Mouse (Mus musculus) bone marrow macrophage, adult 2 months (primary cell): ENCODE measurements around the gene Gm20388. TPM values are rescaled to one million over a fixed set of nuclear protein-coding genes. Genes with fewer than 3 reads are reported as not detected.

Source experiments
- H3K27ac ChIP-seq: 2 replicates; pipeline ENCODE4 v1.5.1; 2012; ENCODE audit warnings: low read depth, low read length; ENCODE audit not compliant: insufficient read depth
- H3K4me1 ChIP-seq: 2 replicates; pipeline ENCODE4 v1.6.1; 2012; ENCODE audit warnings: low read length; ENCODE audit not compliant: control insufficient read depth, insufficient read depth
- H3K4me3 ChIP-seq: 2 replicates; pipeline ENCODE4 v1.5.1; 2012; ENCODE audit warnings: mild to moderate bottlenecking, low read length, moderate library complexity; ENCODE audit not compliant: insufficient read depth
- CTCF ChIP-seq: IDR thresholded peaks from 2 replicates; pipeline ENCODE4 v1.5.1; 2012; ENCODE audit warnings: low read depth, mild to moderate bottlenecking, low read length, moderate library complexity
- POLR2A ChIP-seq: IDR thresholded peaks from 2 replicates; pipeline ENCODE4 v1.6.1; 2012; ENCODE audit warnings: mild to moderate bottlenecking, low read depth, low read length, borderline replicate concordance
- polyA plus RNA-seq: library from polyadenylated mRNA; stranded (reverse); fragments of >200 nt; gene quantifications from 2 replicates; pipeline ENCODE4 v1.2.4, GENCODE M21; 2012; ENCODE audit not compliant: missing spikeins, insufficient read depth, insufficient read length

Gm20388 gene
- polyA plus RNA-seq, 1 experiment: 32.7 TPM

- Histone ChIP-seq H3K4me1 (peaks cover 20% of the 10 kb centered on the region), H3K4me3 (no peak overlapping the region), H3K27ac (no peak overlapping the region)
- no peak for TF ChIP-seq CTCF
- no peak for TF ChIP-seq POLR2A
Observed at GRCm38 (mm10) chr8:120016424-120016823, 105.8 kb downstream of the Gm20388 start.

- Histone ChIP-seq H3K27ac (no peak overlapping the region), H3K4me1 (peaks cover 20% of the 10 kb centered on the region), H3K4me3 (no peak overlapping the region)
- TF ChIP-seq CTCF: no peak
- TF ChIP-seq POLR2A: no peak
Observed at GRCm38 (mm10) chr8:120017349-120017748, 106.7 kb downstream of the Gm20388 start.

GRCm38 (mm10) chr8:120017786-120018185 lies 107.1 kb downstream of the Gm20388 start:
- no peak for TF ChIP-seq CTCF
- TF ChIP-seq POLR2A: no peak
- peaks cover 20% of the 10 kb centered on the region for H3K4me1 ChIP-seq
- H3K4me3 ChIP-seq: no peak overlapping the region
- H3K27ac ChIP-seq: no peak overlapping the region

DNA sequence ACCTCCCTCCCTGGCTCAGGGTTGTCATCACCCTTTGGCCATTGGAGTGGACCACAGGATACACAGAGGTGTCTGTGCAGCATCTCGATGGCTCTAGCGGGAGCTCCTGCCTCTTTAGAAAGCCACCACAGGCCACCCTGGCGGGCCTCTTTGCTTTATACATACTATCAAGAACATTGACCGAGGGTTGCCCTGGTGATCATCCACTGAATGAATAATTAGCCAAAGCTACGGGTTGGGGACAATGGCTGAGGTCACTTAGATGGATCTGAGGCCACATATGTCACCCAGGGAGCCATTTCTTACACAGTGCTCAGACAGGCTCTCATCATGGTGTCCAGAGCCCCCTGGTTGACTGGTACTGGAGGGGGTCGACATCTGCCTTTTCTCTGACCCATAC lies 107.7 kb downstream of the Gm20388 start:
- H3K4me1 ChIP-seq: peaks cover 20% of the 10 kb centered on the region
- H3K4me3 ChIP-seq: no peak overlapping the region
- no peak overlapping the region for H3K27ac ChIP-seq
- TF ChIP-seq CTCF: no peak
- no peak for TF ChIP-seq POLR2A

- no peak overlapping the region for H3K4me3 ChIP-seq
- H3K27ac ChIP-seq: no peak overlapping the region
- H3K4me1 ChIP-seq: peaks cover 17% of the 10 kb centered on the region
- TF ChIP-seq POLR2A: no peak
- no peak for TF ChIP-seq CTCF
Observed at GRCm38 (mm10) chr8:120019297-120019696, 108.7 kb downstream of the Gm20388 start.

DNA sequence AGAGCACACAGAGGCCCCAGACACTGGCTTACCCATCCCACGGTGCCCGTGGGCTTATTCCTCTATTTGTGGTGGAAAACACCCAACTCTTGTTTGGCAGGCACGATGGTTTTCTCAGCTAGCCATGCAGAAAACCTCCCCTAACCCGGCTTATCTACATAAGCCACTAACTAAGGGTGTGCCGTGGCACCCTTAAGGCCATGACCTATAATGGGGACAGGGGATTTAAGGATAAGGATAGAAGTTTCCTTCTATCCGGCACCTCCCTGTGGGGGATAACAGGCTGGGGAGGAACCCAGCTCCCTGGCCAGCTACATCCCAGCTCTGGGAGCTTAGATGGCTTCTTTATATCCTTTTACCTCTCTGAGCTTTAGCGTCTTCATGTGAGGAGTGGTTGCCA lies 109.7 kb downstream of the Gm20388 start:
- Histone ChIP-seq H3K27ac (no peak overlapping the region), H3K4me3 (no peak overlapping the region), H3K4me1 (peaks cover 7% of the 10 kb centered on the region)
- TF ChIP-seq CTCF (no peak), POLR2A (no peak)

- TF ChIP-seq CTCF: no peak
- Histone ChIP-seq H3K4me3 (no peak overlapping the region), H3K27ac (no peak overlapping the region), H3K4me1 (no peaks in the 10 kb centered on the region)
Observed at GRCm38 (mm10) chr8:120026199-120026598, 115.6 kb downstream of the Gm20388 start.

DNA sequence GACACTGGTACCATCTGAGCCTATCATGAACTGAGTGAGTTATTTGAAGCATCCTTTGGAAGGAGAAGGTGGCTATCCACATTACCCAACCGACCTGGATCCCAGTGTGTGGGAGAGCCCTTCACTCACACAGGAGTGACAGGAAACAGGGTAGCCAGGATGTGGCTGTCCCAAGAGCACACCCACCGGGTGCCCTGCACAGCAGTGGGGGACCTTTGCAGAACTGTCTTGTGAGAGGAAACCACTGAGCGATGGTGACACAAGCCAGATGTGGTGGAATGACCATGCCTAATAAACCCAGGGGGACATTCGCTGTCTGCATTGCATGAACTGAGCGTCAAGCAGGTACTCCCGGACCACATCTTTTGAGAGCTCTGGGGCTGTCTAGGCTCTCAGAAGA lies 116.3 kb downstream of the Gm20388 start:
- no peak overlapping the region for H3K4me3 ChIP-seq
- TF ChIP-seq CTCF (no peak), POLR2A (no peak)
- H3K4me1 ChIP-seq: no peaks in the 10 kb centered on the region
- no peak overlapping the region for H3K27ac ChIP-seq

GRCm38 (mm10) chr8:120030447-120030846 lies 119.8 kb downstream of the Gm20388 start:
- no peak overlapping the region for H3K4me3 ChIP-seq
- no peak overlapping the region for H3K27ac ChIP-seq
- H3K4me1 ChIP-seq: peaks cover 2% of the 10 kb centered on the region; the same call in 1 of the 2 replicates
- TF ChIP-seq POLR2A: no peak
- TF ChIP-seq CTCF: no peak

GRCm38 (mm10) chr8:120032549-120033208 lies 122.0 kb downstream of the Gm20388 start:
- Histone ChIP-seq H3K27ac (no peak overlapping the region), H3K4me3 (no peak overlapping the region), H3K4me1 (peaks cover 2% of the 10 kb centered on the region; the same call in 1 of the 2 replicates)
- TF ChIP-seq POLR2A (no peak), CTCF (no peak)

DNA sequence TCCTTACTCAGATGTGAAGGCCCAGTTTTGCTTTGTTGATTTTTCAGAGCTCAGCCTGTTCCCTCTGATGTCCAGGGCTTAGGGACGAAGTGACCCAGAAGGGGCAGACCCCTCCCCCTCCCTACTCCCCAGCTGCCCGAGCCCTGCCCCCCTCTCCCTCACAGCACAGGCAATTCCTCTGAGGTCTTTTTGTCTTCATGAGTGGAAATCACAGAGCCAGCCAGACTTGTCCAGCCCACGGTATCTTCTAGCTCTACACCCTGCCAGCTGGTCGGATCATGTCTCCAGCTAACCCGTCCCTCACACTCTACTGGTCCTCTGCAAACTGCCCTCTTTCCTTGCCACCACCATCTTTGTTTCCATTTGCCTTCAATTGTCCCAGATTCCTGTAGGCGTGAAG lies 123.8 kb downstream of the Gm20388 start:
- Histone ChIP-seq H3K27ac (no peak overlapping the region), H3K4me1 (peaks cover 2% of the 10 kb centered on the region; the same call in 1 of the 2 replicates), H3K4me3 (no peak overlapping the region)
- no peak for TF ChIP-seq CTCF
- TF ChIP-seq POLR2A: no peak
